Mouse (Mus musculus) telencephalon, adult 2 months (tissue): ENCODE results near the gene Cdh4.

ENCODE experiments used
- DNase-seq: peaks from one replicate; pipeline ENCODE4 v3.0.0-alpha.2; 2011; ENCODE audit warnings: low read depth, low spot score

Gene Cdh4

GRCm38 (mm10) chr2:179467839-179468445 is 25.7 kb downstream of the Cdh4 start:
- DNase-seq = no peak

- no peak for DNase-seq
These were observed 34.4 kb downstream of the Cdh4 start for GRCm38 (mm10) chr2:179476622-179477021.

GRCm38 (mm10) chr2:179480800-179481200 is 38.6 kb downstream of the Cdh4 start:
- DNase-seq = no peak

- no peak for DNase-seq
These were observed 39.1 kb downstream of the Cdh4 start for GRCm38 (mm10) chr2:179481363-179481762.

GRCm38 (mm10) chr2:179488526-179489139 is 46.4 kb downstream of the Cdh4 start:
- DNase-seq = no peak

GRCm38 (mm10) chr2:179491891-179492290 is 49.7 kb downstream of the Cdh4 start:
- DNase-seq = no peak

GRCm38 (mm10) chr2:179494276-179494675 is 52.0 kb downstream of the Cdh4 start:
- DNase-seq = no peak

GRCm38 (mm10) chr2:179510439-179510838 is 68.2 kb downstream of the Cdh4 start:
- no peak for DNase-seq

- DNase-seq = no peak
These were observed 74.3 kb downstream of the Cdh4 start for GRCm38 (mm10) chr2:179516559-179516958.

- DNase-seq = peak; percentile 18
These were observed 76.3 kb downstream of the Cdh4 start for GRCm38 (mm10) chr2:179518456-179519032.

GRCm38 (mm10) chr2:179519161-179519560 is 76.9 kb downstream of the Cdh4 start:
- DNase-seq = peak; percentile 40

GRCm38 (mm10) chr2:179519931-179520330 is 77.7 kb downstream of the Cdh4 start:
- DNase-seq = no peak

GRCm38 (mm10) chr2:179520941-179521340 is 78.7 kb downstream of the Cdh4 start:
- DNase-seq = no peak

- DNase-seq = no peak
These were observed 79.2 kb downstream of the Cdh4 start for GRCm38 (mm10) chr2:179521444-179521843.

- DNase-seq = no peak
These were observed 79.9 kb downstream of the Cdh4 start for GRCm38 (mm10) chr2:179522141-179522540.

- no peak for DNase-seq
These were observed 84.7 kb downstream of the Cdh4 start for GRCm38 (mm10) chr2:179526976-179527375.

- DNase-seq = no peak
These were observed 88.3 kb downstream of the Cdh4 start for GRCm38 (mm10) chr2:179530436-179531040.

GRCm38 (mm10) chr2:179533196-179533595 is 91.0 kb downstream of the Cdh4 start:
- no peak for DNase-seq

GRCm38 (mm10) chr2:179533881-179534280 is 91.7 kb downstream of the Cdh4 start:
- DNase-seq = no peak

- DNase-seq = no peak
These were observed 93.0 kb downstream of the Cdh4 start for GRCm38 (mm10) chr2:179535204-179535603.

GRCm38 (mm10) chr2:179536762-179537161 is 94.5 kb downstream of the Cdh4 start:
- DNase-seq = no peak

GRCm38 (mm10) chr2:179537390-179537789 is 95.2 kb downstream of the Cdh4 start:
- DNase-seq = no peak
